Mouse (Mus musculus) ES-CJ7 (cell line): ENCODE data around the gene Plekhs1.
A peak's percentile ranks its signal among the peaks of the same experiment; 100 is the strongest.
"Not testable (repeated sequence)": the region's sequence is repeated elsewhere in the genome, so short reads cannot be mapped to it uniquely, and the experiment has no call there.

Source experiments
- DNase-seq: peaks from one replicate; pipeline ENCODE4 v3.0.0; 2011; ENCODE audit warnings: low read depth, low spot score

The Plekhs1 gene

GRCm38 (mm10) chr19:56513527-56513926, 52.1 kb downstream of the Plekhs1 start:
- not testable (repeated sequence) for DNase-seq

- not testable (repeated sequence) for DNase-seq
Measured at GRCm38 (mm10) chr19:56519408-56519807, 58.0 kb downstream of the Plekhs1 start.

GRCm38 (mm10) chr19:56530529-56530928, 69.1 kb downstream of the Plekhs1 start:
- not testable (repeated sequence) for DNase-seq

- DNase-seq = no peak
Measured at GRCm38 (mm10) chr19:56531251-56531650, 69.8 kb downstream of the Plekhs1 start.

GRCm38 (mm10) chr19:56533291-56534071, 72.0 kb downstream of the Plekhs1 start:
- DNase-seq = no peak

GRCm38 (mm10) chr19:56534337-56534736, 72.9 kb downstream of the Plekhs1 start:
- no peak for DNase-seq

GRCm38 (mm10) chr19:56535064-56535463, 73.6 kb downstream of the Plekhs1 start:
- no peak for DNase-seq

GRCm38 (mm10) chr19:56535765-56536164, 74.3 kb downstream of the Plekhs1 start:
- DNase-seq = peak; percentile 22
